In the genomic region with DNA sequence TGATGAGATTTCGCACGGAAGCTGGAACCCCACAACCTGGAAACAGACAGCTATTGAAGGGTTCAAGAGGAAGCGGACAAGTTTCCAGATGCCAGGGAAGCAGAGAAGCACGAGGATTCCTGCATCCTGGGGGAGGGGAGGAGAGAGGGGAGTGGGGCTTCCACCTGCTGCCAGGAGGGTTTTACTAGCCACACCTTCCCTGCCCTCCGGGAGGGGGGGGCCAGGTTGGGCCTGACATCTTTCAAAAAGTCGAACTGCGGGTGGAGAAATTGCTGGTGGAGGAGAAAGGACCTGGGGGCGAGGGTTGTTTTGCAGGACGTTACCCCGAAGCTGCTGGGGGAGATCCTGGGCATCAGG, we compare ENCODE assay signal across 8 mouse cellular contexts. TPM values are rescaled to one million over a fixed set of nuclear protein-coding genes. Genes with fewer than 3 reads are reported as not detected.
DNase-seq lines count a peak whose midpoint lies in the region; ATAC-seq lines count a peak whose summit lies in the region.

No protein-coding gene starts in this region.

- peaks cover 15% of the 10 kb centered on the region; the same call in 1 of the 2 replicates for H3K4me1 ChIP-seq in lung, embryonic 16.5 days (replicated peaks; ENCODE audit: control insufficient read depth, insufficient read depth, low read length)
- peaks cover 11% of the 10 kb centered on the region for H3K4me1 ChIP-seq in heart, embryonic 16.5 days (ENCODE audit: control insufficient read depth, insufficient read depth, low read length)

- WGBS in lung, embryonic 16.5 days, result 8% methylated on average over 10 of the region's 10 CpGs
- 13% methylated on average over 10 of the region's 10 CpGs for WGBS in heart, embryonic 16.5 days

- H3K9me3 ChIP-seq in lung, embryonic 16.5 days (ENCODE audit: control insufficient read depth, low read length), result no peaks in the 10 kb centered on the region
- H3K9me3 ChIP-seq in heart, embryonic 16.5 days (replicated peaks; ENCODE audit: control insufficient read depth, low read length), result no peaks in the 10 kb centered on the region

- ATAC-seq in CD4-positive, CD25-positive, alpha-beta regulatory T cell, adult 4 months, result no peak
- peak; percentile 7; the same call in 1 of the 2 replicates for ATAC-seq in lung, embryonic 16.5 days (ENCODE audit: low read depth)
- ATAC-seq in heart, embryonic 16.5 days (replicated peaks; ENCODE audit: extremely low read depth, insufficient read depth, low FRiP score), result no peak
- no peak for ATAC-seq in inflammation-experienced regulatory T-cells, adult 6 months

- peak overlapping the region; percentile 98 for H3K4me2 ChIP-seq in lung, embryonic 16.5 days (ENCODE audit: low read depth, low read length)
- H3K4me2 ChIP-seq in heart, embryonic 16.5 days (ENCODE audit: low read depth, low read length), result peak overlapping the region; percentile 87

- H3K27me3 ChIP-seq in lung, embryonic 16.5 days (ENCODE audit: control insufficient read depth, insufficient read depth, low read depth, low read length), result no peaks in the 10 kb centered on the region
- H3K27me3 ChIP-seq in heart, embryonic 16.5 days (ENCODE audit: control insufficient read depth, insufficient read depth, low read length), result no peaks in the 10 kb centered on the region

- H3K4me3 ChIP-seq in lung, embryonic 16.5 days (ENCODE audit: low read length), result peak overlapping the region; percentile 79
- peak overlapping the region; percentile 69 for H3K4me3 ChIP-seq in heart, embryonic 16.5 days (ENCODE audit: low read length)

- H3K9ac ChIP-seq in lung, embryonic 16.5 days (ENCODE audit: low read length), result peak overlapping the region; percentile 89
- H3K9ac ChIP-seq in heart, embryonic 16.5 days (ENCODE audit: low read length), result peak overlapping the region; percentile 87

- H3K36me3 ChIP-seq in lung, embryonic 16.5 days (ENCODE audit: control insufficient read depth, insufficient read depth, low read length), result no peaks in the 10 kb centered on the region
- H3K36me3 ChIP-seq in heart, embryonic 16.5 days (ENCODE audit: control insufficient read depth, insufficient read depth), result no peaks in the 10 kb centered on the region

- H3K27ac ChIP-seq in lung, embryonic 16.5 days (ENCODE audit: low read length), result no peak overlapping the region
- H3K27ac ChIP-seq in heart, embryonic 16.5 days (ENCODE audit: low read length), result peak overlapping the region; percentile 12; the same call in 1 of the 2 replicates

- peak; percentile 51 for DNase-seq in CD4-positive, CD25-positive, alpha-beta regulatory T cell, adult 2 months (ENCODE audit: low read depth, low spot score)
- DNase-seq in lung, postnatal 25 days (ENCODE audit: low spot score), result no peak
- DNase-seq in lung, postnatal 10 days, result peak; percentile 41
- DNase-seq in urinary bladder, postnatal 10 days (ENCODE audit: low spot score), result no peak

RNA-seq across cellular contexts. Expression of a gene that starts 0.6 kb away (rescaled TPM):
- polyA plus RNA-seq in CD4-positive, CD25-positive, alpha-beta regulatory T cell, adult 4 months (2017; shearing (Covaris generic)), result 10 to 100 TPM; 15.0 to 16.0 TPM
- polyA plus RNA-seq in lung, embryonic 16.5 days (2015; fragmentation: Nextera tagmentation; extraction: Ambion mirVana), result 10.7 and 11.8 TPM in 2 replicates
- polyA plus RNA-seq in heart, embryonic 16.5 days (2015; fragmentation: Nextera tagmentation; extraction: Ambion mirVana), result 8.0 and 10.5 TPM in 2 replicates
- polyA plus RNA-seq in inflammation-experienced regulatory T-cells, adult 6 months (2017; shearing (Covaris generic)), result 10 to 100 TPM in 2 of 3 experiments, 1 to 10 TPM in 1; 8.4 to 16.1 (median 13.4) TPM

RNA-seq across cellular contexts. Expression of a gene that starts 35.0 kb away (rescaled TPM):
- polyA plus RNA-seq in CD4-positive, CD25-positive, alpha-beta regulatory T cell, adult 4 months (2017; shearing (Covaris generic)), result 10 to 100 TPM; 68.5 to 95.2 TPM
- 7.4 and 8.5 TPM in 2 replicates for polyA plus RNA-seq in lung, embryonic 16.5 days (2015; fragmentation: Nextera tagmentation; extraction: Ambion mirVana)
- polyA plus RNA-seq in heart, embryonic 16.5 days (2015; fragmentation: Nextera tagmentation; extraction: Ambion mirVana), result 1.2 and 1.6 TPM in 2 replicates
- 10 to 100 TPM in 2 of 3 experiments, 1 to 10 TPM in 1; 4.0 to 58.5 (median 35.5) TPM for polyA plus RNA-seq in inflammation-experienced regulatory T-cells, adult 6 months (2017; shearing (Covaris generic))

Comparison
In these comparisons a context has a peak if more than half of its experiments do, and no peak if none do; other contexts are left out.
1. DNase-seq: peak in CD4-positive, CD25-positive, alpha-beta regulatory T cell, adult 2 months (single experiment) and lung, postnatal 10 days (single experiment); none in lung, postnatal 25 days (single experiment) and urinary bladder, postnatal 10 days (single experiment).